Mouse (Mus musculus) stomach, postnatal 0 days (tissue): ENCODE measurements around the gene Eya4.

ENCODE experiments used
- CTCF ChIP-seq: IDR thresholded peaks from 2 replicates; pipeline ENCODE4 v1.5.1; 2016; ENCODE audit warnings: antibody characterized with exemption, low read depth, mild to moderate bottlenecking, moderate library complexity
- EP300 ChIP-seq: optimal IDR thresholded peaks from 2 replicates; pipeline ENCODE3; 2016; ENCODE audit warnings: antibody characterized with exemption

- TF ChIP-seq CTCF (no peak), EP300 (no peak)
These were observed 79.5 kb downstream of the Eya4 start for GRCm38 (mm10) chr10:23271050-23271621.
